Mouse (Mus musculus) stomach, postnatal 0 days (tissue): ENCODE measurements at regions not wholly inside any gene's neighbourhood (a gene's known extent, or its start where the extent isn't known, plus 50 kb on each side); places are given as distances from the start of the nearest gene placed in this dataset.

Source experiments
- CTCF ChIP-seq: IDR thresholded peaks from 2 replicates; pipeline ENCODE4 v1.5.1; 2016; ENCODE audit warnings: antibody characterized with exemption, low read depth, mild to moderate bottlenecking, moderate library complexity
- EP300 ChIP-seq: optimal IDR thresholded peaks from 2 replicates; pipeline ENCODE3; 2016; ENCODE audit warnings: antibody characterized with exemption

DNA sequence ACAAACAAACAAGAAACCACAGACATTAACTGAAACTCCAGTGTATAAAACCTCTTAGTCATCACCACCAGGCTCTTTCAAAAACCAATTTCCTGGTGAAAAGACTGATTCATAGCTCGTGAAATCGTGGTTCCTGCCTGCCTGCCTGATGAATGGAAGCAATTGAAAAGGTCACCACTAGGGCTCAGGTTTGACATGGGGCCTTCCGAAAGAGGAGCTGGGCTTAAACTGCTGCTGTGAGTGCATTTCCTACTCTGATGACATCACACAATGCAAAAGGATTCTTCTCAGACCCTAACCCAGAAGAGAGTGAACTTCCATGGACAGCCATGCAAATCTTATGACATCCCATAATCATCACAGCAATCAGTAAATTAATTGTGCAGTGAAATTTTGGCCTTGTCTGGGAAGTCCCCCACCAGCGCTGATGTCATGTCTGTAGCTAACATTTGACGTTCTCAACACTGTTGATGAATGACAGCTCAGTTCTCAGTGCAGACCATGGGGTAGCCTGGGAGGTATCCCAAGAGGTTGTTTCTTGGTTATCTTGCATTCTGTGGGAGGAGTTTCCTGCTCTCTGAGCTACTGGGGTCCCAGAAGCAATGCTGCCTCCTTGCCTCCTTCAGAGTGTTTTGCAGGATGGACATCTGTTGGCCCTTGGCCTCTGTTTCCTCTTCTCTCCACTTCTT is 182.9 kb downstream of the Fam76b start:
- peak; percentile 54 for TF ChIP-seq CTCF
- TF ChIP-seq EP300, result no peak
